Mouse (Mus musculus): ENCODE measurements around the gene Aox3.

DNA sequence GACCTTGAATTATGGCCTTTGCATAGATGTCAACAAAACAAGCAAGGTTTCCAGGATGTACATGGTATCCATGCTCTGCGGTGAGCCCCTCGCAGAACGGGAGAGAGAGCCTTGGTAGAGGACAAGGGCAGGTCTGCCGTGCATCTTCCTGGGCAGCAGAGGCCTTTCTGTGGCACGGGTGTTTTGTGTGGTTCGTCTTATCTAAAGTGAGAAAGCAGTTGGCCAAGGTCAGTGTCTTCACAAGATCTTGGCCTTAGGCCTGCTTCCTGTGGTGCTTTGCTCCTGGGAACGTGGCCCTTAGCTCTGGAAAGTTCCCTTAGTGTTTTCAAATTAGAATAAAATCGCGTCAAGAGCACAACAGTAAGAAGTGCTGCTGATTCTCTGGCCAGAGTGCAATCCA, 41.9 kb upstream of the Aox3 start:
- TF ChIP-seq CTCF (IDR thresholded peaks at IDR 0.05; ENCODE audit: low read depth, low read length) (no peak), POLR2A (IDR thresholded peaks at IDR 0.05; ENCODE audit: borderline replicate concordance, low read depth, low read length) (no peak)

Data from bone marrow macrophage, adult 2 months (primary cell).